Mouse (Mus musculus) layer of hippocampus, postnatal 25 days (tissue): ENCODE measurements around the gene Vmn1r85. TPM values are rescaled to one million over a fixed set of nuclear protein-coding genes. Genes with fewer than 3 reads are reported as not detected.

Experiments
- DNase-seq, 2 experiments: peaks; one replicate each; pipeline ENCODE4 v3.0.0; 2022; ENCODE audit warnings: mixed read lengths in 2 of 2, low spot score in 1 of 2; ENCODE audit errors: extremely low spot score in 1 of 2
- total RNA-seq, 2 experiments: library from RNA; stranded (reverse); gene quantifications; 2 replicates each; pipeline ENCODE4 v1.2.3; 2021

Vmn1r85 gene
- total RNA-seq, 2 experiments from 2014 or later, result not detected

GRCm38 (mm10) chr7:13038621-13039169 lies 56.3 kb downstream of the Vmn1r85 start:
- DNase-seq, result no peak

- DNase-seq, result peak; percentile 99 to 100
These were observed 56.9 kb downstream of the Vmn1r85 start, which contains the start of gene Ube2m for GRCm38 (mm10) chr7:13037901-13038555. Ube2m (minus strand) TSS chr7:13038275.

GRCm38 (mm10) chr7:13037366-13037765 lies 57.6 kb downstream of the Vmn1r85 start:
- peak in 1 of 2 experiments; percentile 32 for DNase-seq

GRCm38 (mm10) chr7:13036806-13037205 lies 58.2 kb downstream of the Vmn1r85 start:
- no peak for DNase-seq

GRCm38 (mm10) chr7:13035211-13035855 lies 59.6 kb downstream of the Vmn1r85 start:
- DNase-seq, result no peak

- DNase-seq, result peak; percentile 98 to 99
These were observed 60.6 kb downstream of the Vmn1r85 start, which contains the start of gene Chmp2a for GRCm38 (mm10) chr7:13034148-13034977. Chmp2a (minus strand) TSS chr7:13034807.

- DNase-seq, result no peak
These were observed 61.4 kb downstream of the Vmn1r85 start for GRCm38 (mm10) chr7:13033451-13034147.

Other genes with a start within 250 kb of the Vmn1r85 start
- 1 to 10 TPM; 6.8 to 9.0 TPM for gene Zfp128, start 214.0 kb downstream of the Vmn1r85 start, total RNA-seq
- 10 to 100 TPM; 14.4 to 15.1 TPM for gene Zscan22, start 197.4 kb downstream of the Vmn1r85 start, total RNA-seq
- gene Rps5, start 172.9 kb downstream of the Vmn1r85 start, total RNA-seq, result 100 to 1,000 TPM; 379 to 453 TPM
- 1 to 10 TPM in 1 of 2 experiments, under 1 TPM in 1; 0.91 to 1.3 TPM for gene Rnf225, start 167.8 kb downstream of the Vmn1r85 start, total RNA-seq
- 10 to 100 TPM; 10.2 to 12.1 TPM for gene Zfp324, start 129.3 kb downstream of the Vmn1r85 start, total RNA-seq
- gene Zfp446, start 117.3 kb downstream of the Vmn1r85 start, total RNA-seq, result 1 to 10 TPM; 8.1 to 9.1 TPM
- under 1 TPM; 0.22 to 0.47 TPM for gene Slc27a5, start 97.0 kb downstream of the Vmn1r85 start, total RNA-seq
- 100 to 1,000 TPM; 236 to 250 TPM for gene Trim28, start 96.1 kb downstream of the Vmn1r85 start, total RNA-seq
- 10 to 100 TPM; 34.4 to 35.3 TPM for gene Zbtb45, start 85.1 kb downstream of the Vmn1r85 start, total RNA-seq
- gene Chmp2a, start 60.4 kb downstream of the Vmn1r85 start, total RNA-seq, result 100 to 1,000 TPM; 128 to 149 TPM
- 100 to 1,000 TPM; 197 to 209 TPM for gene Ube2m, start 56.9 kb downstream of the Vmn1r85 start, total RNA-seq
- gene Mzf1, start 40.4 kb downstream of the Vmn1r85 start, total RNA-seq, result 10 to 100 TPM; 12.8 to 18.0 TPM
- not detected for gene Vmn1r86, start 24.7 kb upstream of the Vmn1r85 start, total RNA-seq
- gene Vmn1r87, start 45.0 kb upstream of the Vmn1r85 start, total RNA-seq, result not detected
- gene Vmn1r88, start 64.4 kb upstream of the Vmn1r85 start, total RNA-seq, result under 1 TPM; 0.14 to 0.15 TPM
- not detected for gene Vmn1r89, start 117.8 kb upstream of the Vmn1r85 start, total RNA-seq
- 1 to 10 TPM; 5.0 to 6.4 TPM for gene Lig1, start 182.1 kb upstream of the Vmn1r85 start, total RNA-seq
- gene Zswim9, start 183.5 kb upstream of the Vmn1r85 start, total RNA-seq, result 10 to 100 TPM; 12.6 to 15.2 TPM
- gene Pla2g4c, start 229.5 kb upstream of the Vmn1r85 start, total RNA-seq, result under 1 TPM; 0.20 to 0.23 TPM